Mouse (Mus musculus): Measurements from ENCODE around the gene Kdm4d. TPM values are rescaled to one million over a fixed set of nuclear protein-coding genes. Genes with fewer than 3 reads are reported as not detected.
"Not testable (repeated sequence)": the region's sequence is repeated elsewhere in the genome, so short reads cannot be mapped to it uniquely, and the experiment has no call there.

Gene Kdm4d
- polyA plus RNA-seq, 1 experiment from 2014 or later = 0.28 TPM

DNA sequence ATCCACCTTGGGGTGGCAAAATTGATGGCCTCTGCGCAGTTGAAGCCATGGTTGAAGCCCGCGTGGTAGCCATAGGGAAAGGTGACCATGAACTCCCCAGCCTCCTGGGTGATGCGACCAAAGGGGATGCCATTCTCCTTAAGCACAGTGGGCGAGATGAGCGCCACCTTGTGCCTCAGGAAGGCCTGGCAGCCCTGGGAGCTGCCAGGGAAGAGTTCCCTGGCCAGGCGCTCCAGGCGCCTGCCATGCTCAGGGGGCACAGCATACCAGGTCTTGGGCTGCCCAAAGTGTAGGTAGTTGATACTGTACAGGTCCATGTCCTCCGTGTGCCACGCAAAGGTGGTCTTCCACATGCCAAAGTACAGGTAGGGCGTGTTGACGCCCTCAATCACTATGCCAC is 36.6 kb downstream of the Kdm4d start:
- not testable (repeated sequence) for DNase-seq (ENCODE audit: low spot score); H3K36me3 ChIP-seq (ENCODE audit: control insufficient read depth, insufficient read depth, low read length); H3K9me3 ChIP-seq (ENCODE audit: control insufficient read depth, low read length); H3K27ac ChIP-seq (ENCODE audit: low read depth, low read length); H3K27me3 ChIP-seq (ENCODE audit: control insufficient read depth, insufficient read depth, low read length); H3K4me3 ChIP-seq (ENCODE audit: low read depth, low read length); ATAC-seq (ENCODE audit: insufficient read depth, low FRiP score, low TSS enrichment); H3K4me1 ChIP-seq (ENCODE audit: control insufficient read depth, insufficient read depth, low read length); H3K4me2 ChIP-seq (ENCODE audit: low read depth); H3K9ac ChIP-seq (ENCODE audit: low read length)
- WGBS = 77% methylated on average over 12 of the region's 12 CpGs

DNA sequence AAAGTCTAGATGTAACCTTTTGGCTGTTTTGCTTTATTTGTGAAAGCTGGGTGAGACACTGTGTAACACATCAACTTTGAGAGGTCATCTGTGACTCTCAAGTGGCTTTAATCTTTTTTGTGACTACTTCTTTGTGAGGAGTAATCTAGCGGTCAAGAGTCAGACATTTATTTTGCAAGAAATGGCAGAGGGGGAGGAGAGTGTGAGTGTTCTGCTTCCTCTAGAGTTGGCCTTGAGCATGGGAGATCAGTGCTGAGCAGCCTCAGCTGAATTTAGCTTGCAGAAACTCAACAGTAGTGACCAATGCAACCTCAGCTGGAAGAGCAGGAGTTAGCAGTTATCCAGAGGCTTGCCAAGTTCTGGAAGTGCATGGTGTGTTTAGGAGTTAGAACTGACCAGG is 37.7 kb downstream of the Kdm4d start:
- not testable (repeated sequence) for H3K4me1 ChIP-seq (ENCODE audit: control insufficient read depth, insufficient read depth, low read length); H3K36me3 ChIP-seq (ENCODE audit: control insufficient read depth, insufficient read depth, low read length)
- WGBS = 80% methylated on average over 1 of the region's 1 CpGs

DNA sequence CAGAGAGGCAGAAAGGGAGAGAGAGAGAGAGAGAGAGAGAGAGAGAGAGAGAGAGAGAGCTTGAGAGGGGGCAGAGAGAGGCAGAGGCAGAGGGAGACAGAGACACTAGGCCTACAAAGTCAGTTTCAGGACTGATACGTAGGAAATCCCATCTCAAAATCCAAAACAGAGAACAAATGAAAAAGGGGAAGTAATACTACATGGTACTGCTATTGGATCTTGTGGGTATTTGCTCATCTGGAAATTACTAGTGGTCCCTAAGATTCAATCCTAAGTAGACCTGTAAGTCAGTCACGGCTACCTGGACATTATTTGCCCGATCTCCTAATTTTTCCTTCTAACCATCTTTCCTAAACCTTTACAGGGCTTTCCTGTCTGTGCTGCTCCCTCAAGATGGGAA is 44.0 kb downstream of the Kdm4d start:
- no peak overlapping the region for H3K4me2 ChIP-seq (ENCODE audit: low read depth)
- no peaks in the 10 kb centered on the region for H3K36me3 ChIP-seq (ENCODE audit: control insufficient read depth, insufficient read depth, low read length)
- no peaks in the 10 kb centered on the region for H3K9me3 ChIP-seq (ENCODE audit: control insufficient read depth, low read length)
- no peaks in the 10 kb centered on the region for H3K4me1 ChIP-seq (ENCODE audit: control insufficient read depth, insufficient read depth, low read length)
- WGBS = 90% methylated on average over 3 of the region's 3 CpGs
- H3K9ac ChIP-seq (ENCODE audit: low read length) = no peak overlapping the region
- no peaks in the 10 kb centered on the region for H3K27me3 ChIP-seq (ENCODE audit: control insufficient read depth, insufficient read depth, low read length)
- no peak for ATAC-seq (ENCODE audit: insufficient read depth, low FRiP score, low TSS enrichment)
- no peak overlapping the region for H3K4me3 ChIP-seq (ENCODE audit: low read depth, low read length)
- no peak for DNase-seq (ENCODE audit: low spot score)
- H3K27ac ChIP-seq (ENCODE audit: low read depth, low read length) = no peak overlapping the region

More for the DNA sequence above, 37.7 kb downstream of the Kdm4d start:
- ATAC-seq (ENCODE audit: insufficient read depth, low FRiP score, low TSS enrichment); H3K4me3 ChIP-seq (ENCODE audit: low read depth, low read length); DNase-seq (ENCODE audit: low spot score); H3K27me3 ChIP-seq (ENCODE audit: control insufficient read depth, insufficient read depth, low read length); H3K27ac ChIP-seq (ENCODE audit: low read depth, low read length); H3K4me2 ChIP-seq (ENCODE audit: low read depth); H3K9ac ChIP-seq (ENCODE audit: low read length); H3K9me3 ChIP-seq (ENCODE audit: control insufficient read depth, low read length): not testable (repeated sequence)

DNA sequence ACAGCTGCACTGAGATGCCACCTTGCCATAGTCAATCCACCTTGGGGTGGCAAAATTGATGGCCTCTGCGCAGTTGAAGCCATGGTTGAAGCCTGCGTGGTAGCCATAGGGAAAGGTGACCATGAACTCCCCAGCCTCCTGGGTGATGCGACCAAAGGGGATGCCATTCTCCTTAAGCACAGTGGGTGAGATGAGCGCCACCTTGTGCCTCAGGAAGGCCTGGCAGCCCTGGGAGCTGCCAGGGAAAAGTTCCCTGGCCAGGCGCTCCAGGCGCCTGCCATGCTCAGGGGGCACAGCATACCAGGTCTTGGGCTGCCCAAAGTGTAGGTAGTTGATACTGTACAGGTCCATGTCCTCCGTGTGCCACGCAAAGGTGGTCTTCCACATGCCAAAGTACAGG is 49.2 kb downstream of the Kdm4d start:
- H3K9me3 ChIP-seq (ENCODE audit: control insufficient read depth, low read length); H3K36me3 ChIP-seq (ENCODE audit: control insufficient read depth, insufficient read depth, low read length); DNase-seq (ENCODE audit: low spot score); H3K27me3 ChIP-seq (ENCODE audit: control insufficient read depth, insufficient read depth, low read length); H3K4me3 ChIP-seq (ENCODE audit: low read depth, low read length); H3K27ac ChIP-seq (ENCODE audit: low read depth, low read length); ATAC-seq (ENCODE audit: insufficient read depth, low FRiP score, low TSS enrichment); H3K4me1 ChIP-seq (ENCODE audit: control insufficient read depth, insufficient read depth, low read length); H3K4me2 ChIP-seq (ENCODE audit: low read depth); H3K9ac ChIP-seq (ENCODE audit: low read length): not testable (repeated sequence)
- 67% methylated on average over 8 of the region's 8 CpGs for WGBS

DNA sequence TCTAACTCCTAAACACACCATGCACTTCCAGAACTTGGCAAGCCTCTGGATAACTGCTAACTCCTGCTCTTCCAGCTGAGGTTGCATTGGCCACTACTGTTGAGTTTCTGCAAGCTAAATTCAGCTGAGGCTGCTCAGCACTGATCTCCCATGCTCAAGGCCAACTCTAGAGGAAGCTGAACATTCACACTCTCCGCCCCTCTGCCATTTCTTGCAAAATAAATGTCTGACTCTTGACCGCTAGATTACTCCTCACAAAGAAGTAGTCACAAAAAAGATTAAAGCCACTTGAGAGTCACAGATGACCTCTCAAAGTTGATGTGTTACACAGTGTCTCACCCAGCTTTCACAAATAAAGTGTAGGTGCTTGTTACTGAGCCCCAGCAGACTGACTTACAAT is 53.2 kb downstream of the Kdm4d start:
- ATAC-seq (ENCODE audit: insufficient read depth, low FRiP score, low TSS enrichment); H3K27me3 ChIP-seq (ENCODE audit: control insufficient read depth, insufficient read depth, low read length); H3K4me3 ChIP-seq (ENCODE audit: low read depth, low read length); H3K9me3 ChIP-seq (ENCODE audit: control insufficient read depth, low read length); H3K36me3 ChIP-seq (ENCODE audit: control insufficient read depth, insufficient read depth, low read length); H3K9ac ChIP-seq (ENCODE audit: low read length); H3K27ac ChIP-seq (ENCODE audit: low read depth, low read length); DNase-seq (ENCODE audit: low spot score); H3K4me1 ChIP-seq (ENCODE audit: control insufficient read depth, insufficient read depth, low read length); H3K4me2 ChIP-seq (ENCODE audit: low read depth): not testable (repeated sequence)
- 92% methylated on average over 2 of the region's 2 CpGs for WGBS

DNA sequence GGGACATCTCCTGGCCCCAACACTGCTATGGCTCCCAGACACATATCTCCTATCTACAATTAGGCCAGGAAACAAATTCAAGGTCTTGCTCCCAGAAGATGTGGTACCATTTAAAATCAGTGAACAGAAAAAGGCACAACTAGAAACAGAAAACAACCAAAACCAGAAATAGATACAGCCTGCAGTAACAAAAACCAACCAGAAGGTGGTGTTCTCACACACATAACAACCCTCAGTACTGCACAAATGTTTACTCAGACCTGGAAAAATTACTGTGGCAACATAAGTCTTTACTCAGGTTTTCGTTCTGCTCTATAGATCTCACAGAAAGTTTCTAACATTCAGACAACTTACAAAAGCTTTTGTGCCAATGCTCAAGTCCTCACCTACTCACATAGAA is 59.9 kb downstream of the Kdm4d start:
- no peaks in the 10 kb centered on the region for H3K36me3 ChIP-seq (ENCODE audit: control insufficient read depth, insufficient read depth, low read length)
- ATAC-seq (ENCODE audit: insufficient read depth, low FRiP score, low TSS enrichment) = no peak

DNA sequence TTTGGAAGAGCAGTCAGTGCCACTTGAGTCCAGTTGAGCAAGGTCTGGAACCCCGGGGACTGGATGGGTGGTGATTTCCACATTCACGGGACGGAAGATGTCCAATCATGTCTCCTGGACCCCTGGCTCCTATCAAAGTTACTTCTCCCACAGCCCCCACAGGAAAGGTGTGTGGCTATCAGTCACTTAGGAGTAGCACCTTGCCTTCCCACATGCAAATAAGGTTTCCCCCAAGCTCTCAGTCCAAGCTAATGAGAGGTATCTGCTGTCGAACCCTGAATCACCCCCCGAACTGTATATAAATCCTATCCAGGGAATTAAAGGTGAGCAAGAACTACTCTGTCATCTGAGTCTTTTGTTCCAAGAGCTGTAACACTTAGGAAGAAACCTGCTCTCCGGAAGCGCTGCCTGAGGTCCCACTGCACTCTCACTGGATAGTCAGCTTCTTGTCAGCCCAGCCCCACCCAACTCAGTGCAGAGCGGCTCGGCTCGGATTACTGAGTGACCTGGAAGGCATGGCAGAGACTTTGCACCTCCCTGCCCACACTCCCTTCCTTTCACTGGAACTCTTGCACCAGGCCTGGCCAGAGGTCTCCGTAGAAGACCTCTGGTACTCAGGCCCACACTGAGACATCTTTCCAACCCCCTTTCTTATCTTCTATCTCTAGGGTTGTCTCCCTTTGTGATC is 66.9 kb downstream of the Kdm4d start:
- DNase-seq (ENCODE audit: low spot score) = no peak

More for the DNA sequence above, 59.9 kb downstream of the Kdm4d start:
- WGBS = 91% methylated on average over 1 of the region's 1 CpGs
- Histone ChIP-seq H3K27me3 (ENCODE audit: control insufficient read depth, insufficient read depth, low read length) (no peaks in the 10 kb centered on the region), H3K9ac (ENCODE audit: low read length) (no peak overlapping the region), H3K4me3 (ENCODE audit: low read depth, low read length) (no peak overlapping the region), H3K27ac (ENCODE audit: low read depth, low read length) (no peak overlapping the region), H3K9me3 (ENCODE audit: control insufficient read depth, low read length) (no peaks in the 10 kb centered on the region), H3K4me2 (ENCODE audit: low read depth) (no peak overlapping the region), H3K4me1 (ENCODE audit: control insufficient read depth, insufficient read depth, low read length) (no peaks in the 10 kb centered on the region)
- DNase-seq (ENCODE audit: low spot score) = no peak

More for the DNA sequence above, 66.9 kb downstream of the Kdm4d start:
- no peak overlapping the region for H3K27ac ChIP-seq (ENCODE audit: low read depth, low read length)
- H3K9me3 ChIP-seq (ENCODE audit: control insufficient read depth, low read length) = no peaks in the 10 kb centered on the region
- no peaks in the 10 kb centered on the region for H3K4me1 ChIP-seq (ENCODE audit: control insufficient read depth, insufficient read depth, low read length)
- no peaks in the 10 kb centered on the region for H3K36me3 ChIP-seq (ENCODE audit: control insufficient read depth, insufficient read depth, low read length)
- 61% methylated on average over 11 of the region's 11 CpGs for WGBS
- H3K9ac ChIP-seq (ENCODE audit: low read length) = no peak overlapping the region
- no peak overlapping the region for H3K4me3 ChIP-seq (ENCODE audit: low read depth, low read length)
- no peak overlapping the region for H3K4me2 ChIP-seq (ENCODE audit: low read depth)
- no peak for ATAC-seq (ENCODE audit: insufficient read depth, low FRiP score, low TSS enrichment)
- no peaks in the 10 kb centered on the region for H3K27me3 ChIP-seq (ENCODE audit: control insufficient read depth, insufficient read depth, low read length)

Other genes starting within 250 kb of the Kdm4d start
- 17.2 and 21.0 TPM in 2 replicates for gene Sesn3, start 225.4 kb downstream of the Kdm4d start, polyA plus RNA-seq (2014; fragmentation: Nextera tagmentation; extraction: Ambion mirVana)
- gene Endod1, start 119.0 kb downstream of the Kdm4d start, polyA plus RNA-seq (2014; fragmentation: Nextera tagmentation; extraction: Ambion mirVana) = 7.5 and 8.0 TPM in 2 replicates
- 180 and 191 TPM in 2 replicates for gene Cwc15, start 135 bp upstream of the Kdm4d start, polyA plus RNA-seq (2014; fragmentation: Nextera tagmentation; extraction: Ambion mirVana)
- gene Amotl1, start 144.6 kb upstream of the Kdm4d start, polyA plus RNA-seq (2014; fragmentation: Nextera tagmentation; extraction: Ambion mirVana) = 19.1 and 20.6 TPM in 2 replicates
- 0.85 and 1.1 TPM in 2 replicates for gene Piwil4, start 240.3 kb upstream of the Kdm4d start, polyA plus RNA-seq (2014; fragmentation: Nextera tagmentation; extraction: Ambion mirVana)

Measured in neural tube, embryonic 11.5 days (tissue).